Mouse (Mus musculus) lung, adult 2 months (tissue): ENCODE data around the gene Ung. TPM values are rescaled to one million over a fixed set of nuclear protein-coding genes. Genes with fewer than 3 reads are reported as not detected.
A peak's percentile ranks its signal among the peaks of the same experiment; 100 is the strongest.

Source experiments
- DNase-seq: peaks from one replicate; pipeline ENCODE4 v3.0.0; 2022
- H3K4me1 ChIP-seq: fragments of 200-500 bp; 2 replicates; pipeline ENCODE4 v1.6.1; 2011; ENCODE audit warnings: low read length; ENCODE audit not compliant: control insufficient read depth, insufficient read depth
- H3K4me3 ChIP-seq: fragments of 200-500 bp; replicated peaks from 2 replicates; pipeline ENCODE3; 2011; ENCODE audit warnings: low read depth, mild to moderate bottlenecking, control low read depth, low read length; ENCODE audit errors: extremely low read depth
- CTCF ChIP-seq: fragments of 200-500 bp; IDR thresholded peaks from 2 replicates; pipeline ENCODE4 v1.5.1; 2011; ENCODE audit warnings: mild to moderate bottlenecking, low read length, control low read depth; ENCODE audit not compliant: insufficient read depth
- POLR2A ChIP-seq: fragments of 200-500 bp; IDR thresholded peaks from 2 replicates; pipeline ENCODE4 v1.6.1; 2011; ENCODE audit warnings: low read depth, mild to moderate bottlenecking, control low read depth, low read length, borderline replicate concordance; ENCODE audit errors: extremely low read depth
- WGBS: fragments of 180-500 bp; shearing (Covaris S2); methylation state at CpG from one replicate; pipeline ENCODE4 v1.1.7; 2018; 5-methylcytosine and 5-hydroxymethylcytosine counted together
- polyA plus RNA-seq: library from polyadenylated mRNA; depleted of rRNA; stranded (reverse); fragments of >200 nt; gene quantifications from 2 replicates; pipeline ENCODE4 v1.2.3, GENCODE M21; 2012

Gene Ung
- polyA plus RNA-seq, 1 experiment = 3.0 TPM

DNA sequence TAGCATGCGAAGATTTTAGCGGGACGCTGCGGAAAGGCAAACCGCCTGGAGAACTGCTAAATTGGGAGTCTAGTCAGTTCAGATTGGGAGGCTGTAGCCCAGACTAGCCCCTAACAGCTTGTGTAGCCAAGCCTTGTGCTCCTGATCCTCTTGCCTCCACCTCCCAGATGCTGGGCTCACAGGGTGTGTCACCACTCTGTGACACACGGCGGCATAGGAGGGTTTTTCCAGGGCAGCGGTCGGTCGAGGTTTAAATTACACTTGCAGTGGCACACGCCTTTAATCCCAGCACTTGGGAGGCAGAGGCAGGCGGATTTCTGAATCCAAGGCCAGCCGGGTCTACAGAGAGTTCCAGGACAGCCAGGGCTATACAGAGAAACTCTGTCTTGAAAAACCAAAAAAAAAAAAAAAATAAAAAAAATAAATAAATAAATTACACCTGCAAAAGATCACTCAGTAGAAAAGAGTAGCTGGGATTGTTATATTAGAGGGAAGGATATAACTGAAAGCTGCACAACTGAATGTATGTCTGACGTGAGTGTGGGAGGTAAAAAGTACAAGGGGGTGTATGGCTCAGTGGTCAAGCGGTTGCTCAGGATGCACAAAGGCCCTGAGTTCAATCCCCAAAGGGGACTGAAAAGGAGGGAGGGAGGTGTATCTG lies 506 bp upstream of the Ung start:
- TF ChIP-seq CTCF (no peak), POLR2A (no peak)
- Histone ChIP-seq H3K4me3 (no peak overlapping the region), H3K4me1 (no peaks in the 10 kb centered on the region)
- DNase-seq = no peak
- WGBS = 79% methylated on average over 15 of the region's 15 CpGs

DNA sequence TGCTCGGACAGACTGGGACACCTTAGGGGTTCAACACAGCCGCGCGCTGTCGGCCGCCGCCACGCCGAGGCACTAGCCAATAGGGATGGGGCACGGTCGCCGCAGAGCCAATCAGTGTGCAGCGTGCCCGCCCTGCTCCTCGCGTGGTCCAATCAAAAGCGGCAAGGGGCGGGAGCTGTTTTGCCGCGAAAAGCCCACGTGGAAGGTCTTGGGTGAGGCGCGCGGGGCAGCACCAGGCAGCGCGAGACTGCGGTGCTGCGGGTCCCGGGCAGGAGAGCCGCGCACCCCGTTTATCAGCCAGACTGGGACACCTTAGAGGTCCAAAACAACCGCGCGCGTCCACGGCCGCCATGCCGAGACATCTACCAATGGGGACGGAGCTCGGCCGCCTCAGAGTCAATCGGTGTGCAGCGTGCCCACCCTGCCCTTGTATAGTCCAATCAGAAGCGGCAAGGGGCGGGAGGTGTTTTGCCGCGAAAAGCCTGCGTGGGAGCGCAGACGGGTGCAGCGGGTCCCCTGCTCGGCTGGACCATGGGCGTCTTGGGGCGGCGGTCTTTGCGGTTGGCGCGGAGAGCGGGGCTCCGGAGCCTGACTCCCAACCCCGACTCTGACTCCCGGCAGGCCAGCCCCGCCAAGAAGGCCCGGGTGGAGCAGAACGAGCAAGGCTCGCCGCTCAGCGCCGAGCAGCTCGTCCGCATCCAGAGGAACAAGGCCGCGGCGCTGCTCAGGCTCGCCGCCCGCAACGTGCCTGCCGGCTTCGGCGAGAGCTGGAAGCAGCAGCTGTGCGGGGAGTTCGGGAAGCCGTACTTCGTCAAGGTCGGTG lies 723 bp downstream of the Ung start:
- DNase-seq = peak; percentile 93
- WGBS = under 1% methylated on average over 87 of the region's 87 CpGs
- H3K4me3 ChIP-seq = peak overlapping the region; percentile 78
- TF ChIP-seq CTCF (no peak), POLR2A (0 out of 2 replicates have a peak, but pooled peaks have one; percentile 25)
- H3K4me1 ChIP-seq = no peaks in the 10 kb centered on the region

DNA sequence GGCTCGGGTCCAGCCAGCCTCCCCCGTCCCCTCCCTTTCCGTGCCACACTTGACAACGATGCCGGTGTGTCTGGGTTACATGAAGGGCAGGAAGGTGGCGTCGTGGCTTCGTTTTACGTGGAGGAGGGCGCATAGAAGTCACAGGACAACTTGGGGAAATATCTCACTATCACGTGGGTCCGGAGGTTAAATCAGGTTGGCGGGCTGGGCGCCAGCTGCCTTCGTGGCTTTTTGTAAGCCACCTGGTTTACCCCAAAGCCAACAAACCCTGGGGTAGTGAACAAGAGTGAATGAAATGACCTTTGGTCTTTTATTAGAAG lies 1.3 kb downstream of the Ung start:
- WGBS = 1% methylated on average over 15 of the region's 15 CpGs
- Histone ChIP-seq H3K4me1 (no peaks in the 10 kb centered on the region), H3K4me3 (peak overlapping the region; percentile 78)
- DNase-seq = no peak
- TF ChIP-seq POLR2A (no peak), CTCF (no peak)

DNA sequence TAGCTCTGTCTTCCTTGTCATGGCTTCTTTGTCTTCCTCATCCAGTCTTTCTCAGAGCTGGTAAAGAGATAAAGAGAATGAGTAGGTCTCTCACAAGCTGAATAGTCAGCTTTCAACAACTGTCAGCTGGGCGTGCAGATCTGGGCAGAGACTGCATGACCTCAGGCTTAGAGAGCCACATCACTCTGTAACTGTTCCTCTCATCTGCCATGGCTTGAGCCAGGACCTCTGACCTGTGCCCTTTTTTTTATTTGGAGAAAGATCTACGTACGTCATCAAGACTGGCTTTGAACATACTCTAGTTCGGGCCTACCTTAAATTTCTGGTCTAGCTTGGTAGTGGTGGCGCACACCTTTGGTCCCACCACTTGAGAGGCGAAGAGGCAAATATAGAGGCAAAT lies 2.7 kb downstream of the Ung start:
- TF ChIP-seq POLR2A (no peak), CTCF (no peak)
- DNase-seq = no peak
- WGBS = 91% methylated on average over 6 of the region's 6 CpGs

DNA sequence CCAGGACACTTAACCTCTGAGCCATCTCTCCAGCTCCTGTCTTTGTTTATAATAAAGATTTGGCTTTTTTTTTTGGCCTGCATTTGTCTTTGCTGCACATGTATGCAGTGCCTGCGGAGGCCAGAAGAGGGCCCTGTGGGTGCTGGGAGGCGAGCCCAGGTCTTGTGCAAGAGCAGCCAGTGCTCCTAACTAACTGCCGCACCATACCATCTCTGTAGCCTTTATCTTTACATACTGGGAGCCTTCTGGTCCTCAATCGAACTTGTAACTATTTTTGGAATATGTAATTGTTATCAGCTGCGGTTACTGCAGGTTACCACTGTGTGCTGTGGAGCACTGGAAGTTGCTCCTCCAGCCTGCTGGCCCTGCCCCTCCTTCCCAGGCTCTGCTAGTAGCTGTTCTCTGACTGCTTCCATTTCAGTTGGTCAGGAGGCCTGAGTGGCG lies 3.9 kb downstream of the Ung start:
- H3K4me1 ChIP-seq = peaks cover 7% of the 10 kb centered on the region
- TF ChIP-seq POLR2A = no peak
- peak; percentile 31; the same call in 1 of the 2 replicates for TF ChIP-seq CTCF
- WGBS = 40% methylated on average over 6 of the region's 6 CpGs
- DNase-seq = peak; percentile 59
- no peak overlapping the region for H3K4me3 ChIP-seq

More for the DNA sequence above, 2.7 kb downstream of the Ung start:
- Histone ChIP-seq H3K4me3 (no peak overlapping the region), H3K4me1 (0 out of 2 replicates have a peak, but pooled peaks cover under 1% of the 10 kb centered on the region)

DNA sequence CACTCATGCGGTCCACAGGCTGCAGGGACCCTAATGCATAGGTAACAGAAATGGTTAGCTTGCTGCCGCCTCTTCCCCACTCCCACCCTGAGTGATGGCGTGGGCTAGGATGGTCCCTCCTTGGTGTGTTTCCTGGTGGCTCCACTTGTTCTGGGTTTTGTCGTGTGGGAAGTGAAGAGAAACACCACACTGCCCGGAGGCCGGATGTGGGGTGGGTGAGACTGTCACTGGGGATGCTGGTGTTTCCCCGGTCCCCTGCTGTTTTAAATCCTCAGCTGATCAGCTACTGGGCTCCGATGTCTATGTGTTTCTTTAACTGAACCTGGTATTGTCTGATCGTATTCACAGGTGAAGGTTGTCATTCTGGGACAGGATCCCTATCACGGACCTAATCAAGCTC lies 5.3 kb downstream of the Ung start:
- no peak for DNase-seq
- WGBS = 88% methylated on average over 10 of the region's 10 CpGs
- Histone ChIP-seq H3K4me1 (peaks cover 10% of the 10 kb centered on the region), H3K4me3 (no peak overlapping the region)
- no peak for TF ChIP-seq CTCF
- TF ChIP-seq POLR2A = no peak

DNA sequence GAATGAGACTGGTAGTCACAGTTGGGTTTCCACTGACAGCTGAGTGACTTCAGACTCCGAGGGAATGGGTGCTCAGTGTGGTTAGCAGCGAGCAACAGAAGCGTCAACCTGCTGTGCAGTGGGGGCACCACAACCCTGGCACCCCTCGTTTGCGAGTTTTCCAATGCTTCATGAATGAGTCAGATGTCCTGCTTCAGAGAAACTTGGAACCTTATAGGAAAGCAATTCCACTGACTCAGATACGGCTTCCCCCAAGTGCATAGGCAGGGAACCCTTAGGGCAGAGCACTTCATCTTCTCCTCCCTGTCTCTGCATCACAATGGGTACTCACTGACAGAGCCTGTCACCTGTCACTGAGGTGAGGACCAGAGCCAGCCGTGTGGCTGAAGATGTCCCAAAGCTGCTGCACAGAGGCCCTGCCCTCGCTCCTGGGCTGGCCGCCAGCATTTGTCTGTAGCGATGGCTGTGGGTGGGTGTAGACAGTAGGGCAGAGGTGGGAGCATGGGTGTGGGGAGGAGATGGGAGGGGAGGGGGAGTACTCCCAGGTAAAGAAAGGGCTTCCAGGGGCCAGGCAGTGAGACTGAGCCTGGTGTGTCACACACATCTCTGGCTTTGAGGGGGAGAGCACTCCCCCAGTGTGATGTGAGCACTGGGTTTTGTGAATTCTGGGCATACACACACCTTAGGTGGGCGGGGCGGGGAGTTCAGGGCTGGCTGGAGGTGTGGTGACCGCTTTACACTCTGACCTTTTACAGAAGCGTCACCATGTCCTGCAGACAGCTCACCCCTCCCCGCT lies 7.5 kb downstream of the Ung start:
- TF ChIP-seq POLR2A (no peak), CTCF (no peak)
- 68% methylated on average over 15 of the region's 15 CpGs for WGBS
- H3K4me1 ChIP-seq = peaks cover 10% of the 10 kb centered on the region
- H3K4me3 ChIP-seq = no peak overlapping the region
- no peak for DNase-seq

DNA sequence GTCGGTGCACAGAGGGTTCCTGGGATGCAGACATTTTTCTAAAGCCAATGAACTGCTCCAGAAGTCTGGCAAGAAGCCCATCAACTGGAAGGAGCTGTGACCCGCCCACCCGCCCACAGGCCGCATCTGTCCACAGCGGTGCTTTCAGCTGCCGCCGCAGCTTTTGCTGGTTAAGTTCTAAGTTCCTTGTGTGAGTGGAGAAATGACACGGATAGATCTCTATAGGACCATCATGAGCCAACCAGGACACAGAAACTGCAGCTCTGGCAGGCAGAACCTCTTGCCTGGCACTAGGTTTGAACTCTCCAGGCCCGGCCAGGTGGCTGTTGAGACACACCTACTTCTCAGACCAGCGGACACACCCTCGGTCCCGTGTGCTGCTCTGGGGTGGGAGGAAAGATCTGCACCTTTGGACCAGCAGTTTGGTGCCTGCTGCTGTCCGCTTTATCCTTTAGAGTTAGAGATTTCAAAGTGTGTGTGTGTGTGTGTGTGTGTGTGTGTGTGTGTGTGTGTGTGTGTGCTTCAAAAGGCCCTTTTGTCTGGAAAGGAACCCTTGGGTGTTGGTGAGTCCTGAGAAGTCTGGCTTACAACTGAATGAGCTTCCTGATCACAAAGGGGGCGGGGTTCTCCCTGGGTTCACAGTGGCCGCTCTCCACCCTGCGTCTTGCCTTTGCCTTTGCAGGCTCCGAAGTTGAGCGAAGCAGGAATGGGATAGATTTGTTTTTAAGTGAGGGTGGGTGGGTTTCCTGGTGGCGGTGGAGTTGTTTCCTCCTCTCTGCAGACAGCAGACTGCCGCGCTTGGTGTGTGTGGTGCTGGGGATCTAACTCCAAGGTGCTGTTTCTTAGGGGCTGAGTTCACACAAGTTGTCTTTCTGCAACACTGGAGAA lies 8.3 kb downstream of the Ung start:
- DNase-seq = peak; percentile 21
- Histone ChIP-seq H3K4me1 (peaks cover 10% of the 10 kb centered on the region), H3K4me3 (no peak overlapping the region)
- 47% methylated on average over 21 of the region's 21 CpGs for WGBS
- no peak for TF ChIP-seq POLR2A
- no peak for TF ChIP-seq CTCF
